Mouse (Mus musculus) hindbrain, embryonic 10.5 days (tissue): ENCODE data around the gene Mrpl45. TPM values are rescaled to one million over a fixed set of nuclear protein-coding genes. Genes with fewer than 3 reads are reported as not detected.
A peak's percentile ranks its signal among the peaks of the same experiment; 100 is the strongest.
"Not testable (repeated sequence)": the region's sequence is repeated elsewhere in the genome, so short reads cannot be mapped to it uniquely, and the experiment has no call there.

Experiments used
- DNase-seq: peaks from one replicate; pipeline ENCODE4 v3.0.0-alpha.2; 2017; ENCODE audit warnings: low spot score
- H3K27ac ChIP-seq: fragments of 300-500 bp; sonication (generic); 2 replicates; pipeline ENCODE4 v1.5.1; 2016; ENCODE audit warnings: mild to moderate bottlenecking, moderate library complexity
- H3K27me3 ChIP-seq: fragments of 300-500 bp; sonication (generic); 2 replicates; pipeline ENCODE4 v1.6.1; 2016; ENCODE audit warnings: mild to moderate bottlenecking; ENCODE audit not compliant: poor library complexity, insufficient read depth, severe bottlenecking
- H3K36me3 ChIP-seq: fragments of 300-500 bp; sonication (generic); 2 replicates; pipeline ENCODE4 v1.6.1; 2016; ENCODE audit warnings: mild to moderate bottlenecking, moderate library complexity
- H3K4me1 ChIP-seq: fragments of 300-500 bp; sonication (generic); replicated peaks from 2 replicates; pipeline ENCODE4 v1.6.1; 2016; ENCODE audit warnings: mild to moderate bottlenecking
- H3K4me3 ChIP-seq: fragments of 300-500 bp; sonication (generic); 2 replicates; pipeline ENCODE4 v1.5.1; 2016; ENCODE audit warnings: mild to moderate bottlenecking, moderate library complexity
- H3K9me3 ChIP-seq: fragments of 300-500 bp; sonication (generic); 2 replicates; pipeline ENCODE4 v1.6.1; 2016; ENCODE audit warnings: mild to moderate bottlenecking, moderate library complexity
- WGBS: fragments of 180-500 bp; shearing (Covaris S2); methylation state at CpG from one replicate; pipeline ENCODE4 v1.1.7; 2016; 5-methylcytosine and 5-hydroxymethylcytosine counted together
- polyA plus RNA-seq: library from polyadenylated mRNA; unstranded; fragments of >200 nt; fragmentation: Nextera tagmentation; extraction: Ambion mirVana; gene quantifications from 2 replicates; pipeline ENCODE4 v1.2.1, GENCODE M21; 2016

Mrpl45 gene
- polyA plus RNA-seq, 1 experiment from 2014 or later: 50.8 TPM

DNA sequence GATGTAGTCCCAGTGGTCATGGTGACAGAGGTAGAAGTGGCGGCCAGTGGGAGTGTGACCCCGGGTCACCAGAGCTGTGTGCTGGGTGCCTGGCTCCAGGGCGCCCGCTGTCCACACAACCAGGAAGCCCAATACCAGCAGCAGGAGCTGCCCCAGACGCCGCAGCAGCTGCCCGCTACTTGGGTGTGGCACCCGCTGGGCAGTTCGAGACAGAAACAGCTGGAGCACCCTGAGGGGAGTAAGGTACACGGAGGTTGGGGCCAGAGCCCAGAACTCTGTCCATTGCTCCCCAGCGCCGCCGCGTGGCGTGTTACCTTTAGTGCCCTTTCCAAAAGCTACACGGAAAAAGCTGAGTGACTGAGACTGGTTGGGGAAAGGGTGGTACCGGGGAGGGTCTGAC is 28.1 kb downstream of the Mrpl45 start:
- Histone ChIP-seq H3K36me3 (no peaks in the 10 kb centered on the region), H3K4me1 (peaks cover 14% of the 10 kb centered on the region), H3K9me3 (no peaks in the 10 kb centered on the region), H3K27ac (peak overlapping the region; percentile 23; the same call in 1 of the 2 replicates), H3K27me3 (peaks cover 28% of the 10 kb centered on the region), H3K4me3 (peak overlapping the region; percentile 23; the same call in 1 of the 2 replicates)
- WGBS: 25% methylated on average over 17 of the region's 17 CpGs
- DNase-seq: no peak

- no peaks in the 10 kb centered on the region for H3K36me3 ChIP-seq
- no peak for DNase-seq
- H3K27ac ChIP-seq: no peak overlapping the region
- H3K27me3 ChIP-seq: peaks cover 18% of the 10 kb centered on the region; the same call in 1 of the 2 replicates
- no peaks in the 10 kb centered on the region for H3K9me3 ChIP-seq
- 83% methylated on average over 10 of the region's 10 CpGs for WGBS
- no peak overlapping the region for H3K4me3 ChIP-seq
- peaks cover 24% of the 10 kb centered on the region for H3K4me1 ChIP-seq
These were observed 29.9 kb downstream of the Mrpl45 start for GRCm38 (mm10) chr11:97345446-97345845.

DNA sequence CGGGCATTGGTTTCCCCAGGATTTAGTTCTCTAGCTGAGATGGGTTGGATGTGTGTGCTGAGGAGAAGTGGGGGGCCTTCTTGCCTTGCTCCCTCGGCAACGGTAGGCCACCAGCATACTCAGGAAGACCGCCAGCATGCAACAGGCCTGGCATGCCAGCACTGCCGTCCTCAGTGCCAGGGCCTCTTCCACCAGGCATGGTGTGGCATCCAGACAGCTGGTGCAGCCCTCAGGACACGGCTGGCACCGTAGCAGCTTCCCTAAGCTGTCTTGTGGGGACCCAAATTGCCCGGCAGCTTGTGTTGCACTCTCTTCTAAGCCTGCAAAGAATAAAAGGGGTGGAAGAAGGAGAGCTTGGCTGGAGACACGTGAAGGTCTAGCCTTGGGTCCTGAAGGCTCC is 30.9 kb downstream of the Mrpl45 start:
- Histone ChIP-seq H3K27ac (no peak overlapping the region), H3K27me3 (peaks cover 18% of the 10 kb centered on the region; the same call in 1 of the 2 replicates), H3K4me3 (no peak overlapping the region), H3K4me1 (peaks cover 33% of the 10 kb centered on the region), H3K36me3 (no peaks in the 10 kb centered on the region), H3K9me3 (no peaks in the 10 kb centered on the region)
- DNase-seq: no peak
- 83% methylated on average over 9 of the region's 9 CpGs for WGBS

DNA sequence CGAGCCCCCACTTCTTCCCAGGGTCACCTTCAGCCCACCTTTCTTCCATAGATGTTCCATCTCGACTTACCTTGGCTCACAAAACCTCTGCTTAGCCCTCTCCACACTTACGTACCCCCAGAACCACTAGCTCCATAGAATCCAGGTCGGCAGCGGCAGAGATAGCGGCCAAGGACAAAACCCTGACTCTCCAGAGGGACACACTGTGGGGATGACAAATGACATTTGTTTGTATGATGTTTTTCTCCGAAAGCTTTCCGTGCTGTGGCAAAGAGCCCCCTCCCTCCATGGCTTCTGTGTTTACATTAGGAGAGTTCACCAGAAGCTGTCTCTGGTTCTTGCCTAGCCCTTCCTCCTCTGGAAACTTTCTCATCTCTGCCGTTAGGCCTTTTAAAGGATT is 31.8 kb downstream of the Mrpl45 start:
- Histone ChIP-seq H3K27me3 (peaks cover 17% of the 10 kb centered on the region; the same call in 1 of the 2 replicates), H3K36me3 (no peaks in the 10 kb centered on the region), H3K27ac (no peak overlapping the region), H3K4me3 (no peak overlapping the region), H3K9me3 (no peaks in the 10 kb centered on the region), H3K4me1 (peaks cover 42% of the 10 kb centered on the region)
- 88% methylated on average over 9 of the region's 9 CpGs for WGBS
- DNase-seq: no peak

DNA sequence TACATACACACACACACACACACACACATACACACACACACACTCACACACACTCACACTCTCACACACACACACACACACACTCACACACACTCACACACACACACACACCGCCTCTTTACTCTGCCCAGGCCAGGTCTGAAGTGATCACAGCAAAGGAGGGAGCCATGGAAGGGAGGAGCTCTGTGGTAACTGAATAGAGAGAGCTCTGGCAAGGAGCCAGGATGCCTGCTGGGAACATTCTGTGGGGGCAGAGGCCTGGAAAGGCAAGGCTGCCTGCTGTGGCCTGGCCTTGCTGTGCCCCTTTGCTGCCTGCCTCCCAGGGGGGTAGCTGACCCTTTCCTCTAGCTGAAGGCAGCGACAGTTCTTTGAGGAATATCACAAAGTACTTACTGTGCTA is 34.5 kb downstream of the Mrpl45 start:
- Histone ChIP-seq H3K4me1 (peaks cover 37% of the 10 kb centered on the region), H3K36me3 (no peaks in the 10 kb centered on the region), H3K9me3 (no peaks in the 10 kb centered on the region), H3K27ac (peak overlapping the region; percentile 41; the same call in 1 of the 2 replicates), H3K4me3 (0 out of 2 replicates have a peak overlapping the region, but pooled peaks have one; percentile 3), H3K27me3 (no peaks in the 10 kb centered on the region; the same call in 1 of the 2 replicates)
- peak; percentile 57 for DNase-seq
- WGBS: 18% methylated on average over 2 of the region's 2 CpGs

DNA sequence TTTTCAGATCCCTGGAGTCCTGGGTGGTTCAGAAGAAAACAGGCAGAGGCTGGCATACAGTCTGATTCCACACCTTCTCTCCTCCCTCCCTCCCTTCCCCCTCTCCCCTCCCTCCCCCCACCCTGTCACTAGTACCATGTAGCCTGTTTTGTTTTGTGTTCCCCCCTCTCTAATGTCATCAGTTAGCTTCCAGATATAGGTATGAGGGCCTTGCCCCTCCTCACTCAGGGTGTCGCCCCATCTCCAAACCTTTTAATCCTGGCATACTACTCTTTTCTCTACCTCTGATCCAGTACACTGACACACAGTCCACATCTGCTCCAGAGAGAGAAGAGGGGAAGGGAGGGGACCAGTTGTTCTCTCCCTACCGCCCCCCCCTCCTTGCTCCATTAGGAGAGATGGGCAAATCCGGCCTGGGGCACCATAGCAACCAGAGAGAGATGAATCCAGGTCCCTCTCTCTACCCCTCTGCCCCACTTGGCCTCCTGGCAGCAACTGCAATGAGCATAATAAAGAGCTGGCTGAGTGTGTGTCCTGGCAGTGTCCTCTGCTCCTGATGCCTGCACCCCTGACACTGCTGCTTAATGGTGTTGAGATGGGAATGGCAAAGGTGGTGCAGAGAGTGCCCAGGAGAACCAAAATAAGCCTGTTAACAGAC is 36.6 kb downstream of the Mrpl45 start, which contains the start of gene Gpr179:
TSS of gene Gpr179 (minus strand) at position 51 of the 658 bp plus-strand sequence.
- DNase-seq: no peak

DNA sequence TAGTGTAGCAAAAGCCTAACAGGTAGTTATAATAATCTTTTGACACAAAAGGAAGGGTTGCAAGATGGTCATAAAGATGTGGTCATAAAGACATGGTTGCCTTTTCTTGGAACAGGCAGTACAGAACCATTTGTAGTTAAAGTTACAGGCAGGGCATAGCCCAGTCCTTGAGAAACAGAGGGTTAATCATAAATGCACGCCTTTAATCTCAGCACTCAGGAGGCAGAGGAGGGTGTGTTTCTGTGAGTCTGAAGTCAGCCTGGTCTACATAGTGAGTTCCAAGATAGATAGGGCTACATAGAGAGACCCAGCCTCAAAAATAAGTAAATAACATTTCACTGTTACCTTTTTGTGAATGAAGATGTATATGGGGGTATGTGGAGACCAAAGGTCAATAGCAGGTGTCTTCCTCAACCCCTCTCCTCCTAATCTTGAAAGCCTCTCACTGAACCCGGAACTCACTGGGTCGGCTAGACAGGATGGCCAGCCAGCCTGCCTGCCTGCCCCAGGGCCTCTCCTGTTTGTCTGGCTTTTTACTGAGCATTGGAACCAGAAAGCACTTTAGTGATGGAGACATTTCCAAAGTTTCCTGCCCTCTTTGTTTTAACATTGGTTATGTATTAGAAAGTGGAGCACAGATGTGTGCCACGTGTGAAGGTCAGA is 37.5 kb downstream of the Mrpl45 start:
- no peaks in the 10 kb centered on the region for H3K9me3 ChIP-seq
- no peak overlapping the region for H3K27ac ChIP-seq
- no peaks in the 10 kb centered on the region for H3K36me3 ChIP-seq
- no peaks in the 10 kb centered on the region for H3K27me3 ChIP-seq
- peaks cover 32% of the 10 kb centered on the region for H3K4me1 ChIP-seq
- WGBS: 79% methylated on average over 4 of the region's 4 CpGs
- DNase-seq: no peak
- no peak overlapping the region for H3K4me3 ChIP-seq

More for the DNA sequence above, 36.6 kb downstream of the Mrpl45 start, which contains the start of gene Gpr179:
- no peaks in the 10 kb centered on the region for H3K9me3 ChIP-seq
- peak within 1 kb of the TSS; percentile 6; the same call in 1 of the 2 replicates for H3K27ac ChIP-seq
- H3K4me3 ChIP-seq: no peak within 1 kb of the TSS
- no peaks in the 10 kb centered on the region for H3K36me3 ChIP-seq
- H3K27me3 ChIP-seq: no peaks in the 10 kb centered on the region
- H3K4me1 ChIP-seq: peaks cover 32% of the 10 kb centered on the region
- WGBS: 59% methylated on average over 3 of the region's 3 CpGs

DNA sequence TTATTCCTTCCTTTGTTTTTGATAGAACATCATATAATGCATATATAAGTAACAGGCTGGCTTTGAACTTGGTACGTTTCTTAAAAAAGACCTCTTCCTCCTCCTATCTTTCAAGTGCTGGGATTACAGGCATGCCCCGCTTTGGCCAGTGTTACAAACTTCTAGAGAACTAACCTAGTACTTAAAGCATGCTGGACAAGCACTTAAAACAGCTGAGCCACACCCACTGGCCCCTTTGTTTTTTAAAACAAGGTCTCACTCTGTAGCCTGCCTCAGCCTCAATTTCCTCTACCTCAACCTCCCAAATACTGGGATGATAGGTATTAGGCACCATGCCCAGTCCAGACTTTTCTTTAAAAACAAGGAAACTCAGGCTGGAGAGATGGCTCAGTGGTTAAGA is 39.1 kb downstream of the Mrpl45 start:
- Histone ChIP-seq H3K9me3 (no peaks in the 10 kb centered on the region), H3K27ac (no peak overlapping the region), H3K36me3 (no peaks in the 10 kb centered on the region), H3K4me3 (no peak overlapping the region), H3K27me3 (no peaks in the 10 kb centered on the region), H3K4me1 (peaks cover 28% of the 10 kb centered on the region)
- no peak for DNase-seq
- 89% methylated on average over 2 of the region's 2 CpGs for WGBS

- Histone ChIP-seq H3K9me3 (no peaks in the 10 kb centered on the region), H3K27me3 (no peaks in the 10 kb centered on the region), H3K4me3 (no peak overlapping the region), H3K27ac (no peak overlapping the region), H3K4me1 (peaks cover 22% of the 10 kb centered on the region), H3K36me3 (no peaks in the 10 kb centered on the region)
- WGBS: 91% methylated on average over 7 of the region's 7 CpGs
- DNase-seq: no peak
These were observed 39.7 kb downstream of the Mrpl45 start for GRCm38 (mm10) chr11:97355247-97355646.

GRCm38 (mm10) chr11:97357663-97358062 is 42.1 kb downstream of the Mrpl45 start:
- H3K4me3 ChIP-seq, H3K27ac ChIP-seq, H3K36me3 ChIP-seq, H3K9me3 ChIP-seq, H3K4me1 ChIP-seq, H3K27me3 ChIP-seq: not testable (repeated sequence)
- WGBS: 21% methylated on average over 6 of the region's 6 CpGs
- DNase-seq: peak; percentile 60

DNA sequence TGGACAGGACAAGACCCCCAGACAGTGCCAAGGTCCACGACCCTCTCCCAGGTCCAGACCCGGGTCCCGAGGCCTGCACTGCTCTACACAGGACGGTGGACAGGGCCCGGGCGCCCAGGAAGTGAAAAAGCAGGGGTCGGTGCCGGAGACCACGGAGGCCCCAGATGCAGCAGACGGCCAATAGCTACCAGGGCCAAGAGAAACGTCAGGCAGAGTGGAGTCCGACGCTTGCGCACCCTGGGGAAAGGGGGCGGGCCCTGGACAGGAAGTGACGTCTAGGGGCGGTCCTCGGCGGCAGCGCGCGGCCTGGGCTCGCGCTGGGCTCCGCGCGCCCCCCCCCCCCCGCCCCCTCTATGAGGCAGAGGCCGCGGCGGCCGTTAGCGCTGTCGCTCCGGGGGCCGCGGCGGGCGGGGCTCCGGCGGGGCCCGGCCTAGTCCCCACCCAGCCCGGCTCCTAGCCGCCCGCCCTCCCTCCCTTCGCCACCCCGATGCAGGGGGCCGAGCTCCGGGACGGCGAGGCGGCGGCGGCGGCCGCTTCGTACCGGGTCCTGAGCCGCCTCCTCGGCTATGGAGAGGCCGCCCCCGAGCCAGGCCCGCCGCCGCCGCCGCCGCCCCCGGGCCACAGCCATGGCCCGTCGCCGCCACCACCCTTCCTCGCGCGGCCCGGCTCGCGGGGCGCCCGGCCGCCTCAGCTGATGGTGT is 46.6 kb downstream of the Mrpl45 start, which contains the start of gene Socs7:
TSS of gene Socs7 (plus strand) at position 604 of the 701 bp plus-strand sequence.
- WGBS: under 1% methylated on average over 73 of the region's 81 CpGs

GRCm38 (mm10) chr11:97362649-97362942 is 47.1 kb downstream of the Mrpl45 start:
- 0 out of 2 replicates have a peak, but pooled peaks cover 4% of the 10 kb centered on the region for H3K36me3 ChIP-seq
- no peaks in the 10 kb centered on the region for H3K9me3 ChIP-seq
- peak overlapping the region; percentile 100 for H3K4me3 ChIP-seq
- 0% methylated on average over 37 of the region's 39 CpGs for WGBS
- H3K27ac ChIP-seq: peak overlapping the region; percentile 96
- DNase-seq: no peak
- H3K4me1 ChIP-seq: peaks cover 39% of the 10 kb centered on the region
- no peaks in the 10 kb centered on the region for H3K27me3 ChIP-seq

More for the DNA sequence above, 46.6 kb downstream of the Mrpl45 start, which contains the start of gene Socs7:
- Histone ChIP-seq H3K36me3 (0 out of 2 replicates have a peak, but pooled peaks cover under 1% of the 10 kb centered on the region), H3K4me3 (peak within 1 kb of the TSS; percentile 100), H3K27ac (peak within 1 kb of the TSS; percentile 96), H3K27me3 (no peaks in the 10 kb centered on the region), H3K9me3 (no peaks in the 10 kb centered on the region), H3K4me1 (peaks cover 39% of the 10 kb centered on the region)
- peak; percentile 94 for DNase-seq
